Mouse (Mus musculus) ES-Bruce4 (cell line): ENCODE measurements around the gene Spg20.

ENCODE experiments used
- CTCF ChIP-seq: IDR thresholded peaks from one replicate; pipeline ENCODE4 v1.8.1; 2011; ENCODE audit warnings: low read depth, low read length
- EP300 ChIP-seq: IDR thresholded peaks from 2 replicates; pipeline ENCODE4 v1.6.1; 2011; ENCODE audit warnings: low read depth, low read length; ENCODE audit not compliant: insufficient read depth
- POLR2A ChIP-seq: IDR thresholded peaks from one replicate; pipeline ENCODE4 v1.8.1; 2011; ENCODE audit warnings: low read length; ENCODE audit not compliant: insufficient read depth

DNA sequence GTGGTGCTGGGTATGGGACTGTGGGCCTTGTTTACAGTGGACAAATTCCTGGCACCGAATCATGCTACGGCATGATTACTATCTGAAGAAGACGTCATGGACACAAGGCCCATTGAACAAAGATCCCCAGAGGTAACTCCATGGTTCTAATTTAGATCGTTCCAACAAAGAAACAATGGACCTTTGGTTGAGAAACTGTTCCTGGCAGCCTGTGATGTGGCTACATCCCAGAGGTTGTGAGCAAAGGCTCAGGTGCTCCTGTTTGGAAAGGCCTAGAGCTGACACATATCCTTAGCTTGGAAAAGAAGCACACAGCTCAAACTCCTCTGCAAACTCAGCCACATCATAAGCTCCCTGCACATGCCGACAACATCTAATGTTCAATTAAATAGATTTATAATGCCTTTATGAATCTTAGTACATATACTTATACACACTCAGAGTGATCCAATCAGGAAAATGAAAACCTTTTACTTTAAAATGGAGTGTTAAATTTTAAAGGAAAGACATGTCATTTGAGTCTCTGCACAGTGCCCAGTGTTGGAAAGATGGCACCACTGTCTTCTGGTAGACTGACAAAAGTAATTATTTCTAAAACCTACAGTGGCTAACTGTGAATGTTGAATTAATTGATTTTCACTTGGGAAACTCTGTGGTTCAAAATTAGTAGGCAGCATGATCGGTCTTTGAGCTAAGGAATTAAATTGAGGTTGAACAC lies 37.2 kb upstream of the Spg20 start:
- TF ChIP-seq POLR2A (no peak), CTCF (no peak), EP300 (no peak)
